Mouse (Mus musculus): ENCODE data around the gene Dock9. TPM values are rescaled to one million over a fixed set of nuclear protein-coding genes. Genes with fewer than 3 reads are reported as not detected.

Gene Dock9
- polyA plus RNA-seq, 1 experiment from 2014 or later, result 5.2 TPM

- ATAC-seq (ENCODE audit: low read depth), result peak; percentile 74
- whole genome bisulfite sequencing, result 40% methylated on average over 21 of the region's 21 CpGs
- Histone ChIP-seq H3K27me3 (no peaks in the 10 kb centered on the region; the same call in 1 of the 2 replicates), H3K9me3 (no peaks in the 10 kb centered on the region), H3K4me3 (no peak overlapping the region), H3K4me2 (peak overlapping the region; percentile 1; the same call in 1 of the 2 replicates), H3K36me3 (0 out of 2 replicates have a peak, but pooled peaks cover 3% of the 10 kb centered on the region), H3K4me1 (replicated peaks) (peaks cover 19% of the 10 kb centered on the region), H3K9ac (0 out of 2 replicates have a peak overlapping the region, but pooled peaks have one; percentile 5), H3K27ac (replicated peaks) (0 out of 2 replicates have a peak overlapping the region, but pooled peaks have one; percentile 15)
These were observed 211.5 kb downstream of the Dock9 start for GRCm38 (mm10) chr14:121585906-121586765.

GRCm38 (mm10) chr14:121579055-121579454 is 218.6 kb downstream of the Dock9 start:
- ATAC-seq (ENCODE audit: low read depth), result peak; percentile 27; the same call in 1 of the 2 replicates
- H3K36me3 ChIP-seq, result 0 out of 2 replicates have a peak, but pooled peaks cover 11% of the 10 kb centered on the region
- no peak overlapping the region for H3K4me3 ChIP-seq
- H3K4me2 ChIP-seq, result no peak overlapping the region
- H3K4me1 ChIP-seq (replicated peaks), result no peaks in the 10 kb centered on the region
- 41% methylated on average over 3 of the region's 3 CpGs for WGBS
- no peak overlapping the region for H3K9ac ChIP-seq
- H3K27me3 ChIP-seq, result no peaks in the 10 kb centered on the region
- no peak overlapping the region for H3K27ac ChIP-seq (replicated peaks)
- no peaks in the 10 kb centered on the region for H3K9me3 ChIP-seq

GRCm38 (mm10) chr14:121573391-121573790 is 224.2 kb downstream of the Dock9 start:
- Histone ChIP-seq H3K36me3 (0 out of 2 replicates have a peak, but pooled peaks cover 8% of the 10 kb centered on the region), H3K27ac (replicated peaks) (no peak overlapping the region), H3K4me2 (no peak overlapping the region), H3K4me3 (no peak overlapping the region), H3K27me3 (no peaks in the 10 kb centered on the region), H3K9ac (no peak overlapping the region), H3K9me3 (no peaks in the 10 kb centered on the region), H3K4me1 (replicated peaks) (no peaks in the 10 kb centered on the region)
- 94% methylated on average over 5 of the region's 5 CpGs for WGBS
- ATAC-seq (ENCODE audit: low read depth), result no peak

- WGBS, result 9% methylated on average over 9 of the region's 9 CpGs
These were observed 230.8 kb downstream of the Dock9 start for GRCm38 (mm10) chr14:121566794-121567201.

GRCm38 (mm10) chr14:121565930-121566329 is 231.7 kb downstream of the Dock9 start:
- Histone ChIP-seq H3K27me3 (no peaks in the 10 kb centered on the region; the same call in 1 of the 2 replicates), H3K4me2 (no peak overlapping the region), H3K4me3 (no peak overlapping the region), H3K4me1 (replicated peaks) (peaks cover 36% of the 10 kb centered on the region), H3K9ac (0 out of 2 replicates have a peak overlapping the region, but pooled peaks have one; percentile 41), H3K27ac (replicated peaks) (no peak overlapping the region), H3K9me3 (no peaks in the 10 kb centered on the region), H3K36me3 (peaks cover 11% of the 10 kb centered on the region; the same call in 1 of the 2 replicates)
- ATAC-seq (ENCODE audit: low read depth), result no peak
- WGBS, result 52% methylated on average over 6 of the region's 6 CpGs

More at GRCm38 (mm10) chr14:121566794-121567201, 230.8 kb downstream of the Dock9 start:
- Histone ChIP-seq H3K4me2 (0 out of 2 replicates have a peak overlapping the region, but pooled peaks have one; percentile 11), H3K9ac (no peak overlapping the region), H3K9me3 (no peaks in the 10 kb centered on the region), H3K27me3 (no peaks in the 10 kb centered on the region; the same call in 1 of the 2 replicates), H3K27ac (replicated peaks) (0 out of 2 replicates have a peak overlapping the region, but pooled peaks have one; percentile 9), H3K36me3 (peaks cover 2% of the 10 kb centered on the region; the same call in 1 of the 2 replicates), H3K4me3 (no peak overlapping the region), H3K4me1 (replicated peaks) (peaks cover 36% of the 10 kb centered on the region)
- ATAC-seq (ENCODE audit: low read depth), result peak; percentile 62

GRCm38 (mm10) chr14:121564656-121565055 is 233.0 kb downstream of the Dock9 start:
- Histone ChIP-seq H3K9ac (no peak overlapping the region), H3K4me3 (no peak overlapping the region), H3K27me3 (no peaks in the 10 kb centered on the region; the same call in 1 of the 2 replicates), H3K9me3 (no peaks in the 10 kb centered on the region), H3K36me3 (peaks cover 11% of the 10 kb centered on the region; the same call in 1 of the 2 replicates), H3K4me2 (no peak overlapping the region), H3K27ac (replicated peaks) (no peak overlapping the region), H3K4me1 (replicated peaks) (peaks cover 36% of the 10 kb centered on the region)
- 21% methylated on average over 7 of the region's 7 CpGs for WGBS
- 0 out of 2 replicates have a peak, but pooled peaks have one; percentile 34 for ATAC-seq (ENCODE audit: low read depth)

- no peak for ATAC-seq (ENCODE audit: low read depth)
- Histone ChIP-seq H3K36me3 (peaks cover 11% of the 10 kb centered on the region; the same call in 1 of the 2 replicates), H3K27me3 (no peaks in the 10 kb centered on the region; the same call in 1 of the 2 replicates), H3K9ac (no peak overlapping the region), H3K4me2 (no peak overlapping the region), H3K4me1 (replicated peaks) (peaks cover 36% of the 10 kb centered on the region), H3K4me3 (no peak overlapping the region), H3K27ac (replicated peaks) (no peak overlapping the region), H3K9me3 (no peaks in the 10 kb centered on the region)
- WGBS, result 59% methylated on average over 4 of the region's 4 CpGs
These were observed 233.7 kb downstream of the Dock9 start for GRCm38 (mm10) chr14:121563954-121564353.

GRCm38 (mm10) chr14:121559026-121559425 is 238.6 kb downstream of the Dock9 start:
- ATAC-seq (ENCODE audit: low read depth), result no peak
- Histone ChIP-seq H3K4me2 (no peak overlapping the region), H3K4me3 (no peak overlapping the region), H3K27ac (replicated peaks) (no peak overlapping the region), H3K4me1 (replicated peaks) (peaks cover 10% of the 10 kb centered on the region; the same call in 1 of the 2 replicates), H3K9ac (no peak overlapping the region), H3K9me3 (no peaks in the 10 kb centered on the region), H3K27me3 (no peaks in the 10 kb centered on the region; the same call in 1 of the 2 replicates), H3K36me3 (peaks cover 15% of the 10 kb centered on the region; the same call in 1 of the 2 replicates)
- WGBS, result 64% methylated on average over 13 of the region's 13 CpGs

- Histone ChIP-seq H3K27me3 (no peaks in the 10 kb centered on the region), H3K9me3 (no peaks in the 10 kb centered on the region), H3K9ac (no peak overlapping the region), H3K4me2 (no peak overlapping the region), H3K36me3 (0 out of 2 replicates have a peak, but pooled peaks cover 12% of the 10 kb centered on the region), H3K4me3 (no peak overlapping the region), H3K27ac (replicated peaks) (no peak overlapping the region), H3K4me1 (replicated peaks) (0 out of 2 replicates have a peak, but pooled peaks cover 7% of the 10 kb centered on the region)
- no peak for ATAC-seq (ENCODE audit: low read depth)
- 54% methylated on average over 21 of the region's 21 CpGs for WGBS
These were observed 241.0 kb downstream of the Dock9 start for GRCm38 (mm10) chr14:121556401-121557315.

- Histone ChIP-seq H3K9me3 (no peaks in the 10 kb centered on the region), H3K4me1 (replicated peaks) (0 out of 2 replicates have a peak, but pooled peaks cover 7% of the 10 kb centered on the region), H3K4me2 (no peak overlapping the region), H3K36me3 (0 out of 2 replicates have a peak, but pooled peaks cover 4% of the 10 kb centered on the region), H3K27me3 (no peaks in the 10 kb centered on the region), H3K9ac (no peak overlapping the region), H3K27ac (replicated peaks) (no peak overlapping the region), H3K4me3 (no peak overlapping the region)
- no peak for ATAC-seq (ENCODE audit: low read depth)
These were observed 243.9 kb downstream of the Dock9 start for GRCm38 (mm10) chr14:121553785-121554184.

- Histone ChIP-seq H3K4me2 (no peak overlapping the region), H3K4me3 (no peak overlapping the region), H3K9me3 (no peaks in the 10 kb centered on the region), H3K4me1 (replicated peaks) (0 out of 2 replicates have a peak, but pooled peaks cover 7% of the 10 kb centered on the region), H3K27ac (replicated peaks) (no peak overlapping the region), H3K27me3 (no peaks in the 10 kb centered on the region), H3K36me3 (0 out of 2 replicates have a peak, but pooled peaks cover 4% of the 10 kb centered on the region), H3K9ac (no peak overlapping the region)
- ATAC-seq (ENCODE audit: low read depth), result no peak
- 81% methylated on average over 5 of the region's 5 CpGs for WGBS
These were observed 245.1 kb downstream of the Dock9 start for GRCm38 (mm10) chr14:121552586-121552985.

Measured in neural tube, embryonic 13.5 days (tissue).